Mouse (Mus musculus): ENCODE measurements at regions not wholly inside any gene's neighbourhood (a gene's known extent, or its start where the extent isn't known, plus 50 kb on each side); places are given as distances from the start of the nearest gene placed in this dataset.

- DNase-seq (ENCODE audit: low read depth, low spot score), result no peak
Observed at GRCm38 (mm10) chr11:85966207-85966606, 80.0 kb downstream of the Tbx4 start.

DNA sequence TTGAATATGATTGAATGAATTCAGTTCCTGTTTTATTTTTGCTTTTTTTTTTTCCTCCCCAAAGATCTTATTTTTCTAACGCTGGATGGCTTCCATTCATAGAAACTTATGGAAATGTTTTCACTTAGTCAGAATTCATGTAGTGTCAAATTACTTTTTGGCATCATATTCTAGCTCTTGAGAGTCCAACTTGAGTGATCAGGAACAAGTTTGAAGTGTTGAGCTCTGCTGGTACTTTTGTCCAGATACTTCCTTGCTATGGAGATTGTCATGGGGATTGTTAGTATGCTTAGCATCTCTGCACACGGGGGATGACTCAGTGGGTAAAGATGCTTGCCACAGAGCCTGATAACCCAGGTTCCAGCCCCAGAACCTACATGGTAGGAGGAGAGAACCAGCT, 84.1 kb downstream of the Tbx4 start:
- peak; percentile 68 for DNase-seq (ENCODE audit: low read depth, low spot score)

DNA sequence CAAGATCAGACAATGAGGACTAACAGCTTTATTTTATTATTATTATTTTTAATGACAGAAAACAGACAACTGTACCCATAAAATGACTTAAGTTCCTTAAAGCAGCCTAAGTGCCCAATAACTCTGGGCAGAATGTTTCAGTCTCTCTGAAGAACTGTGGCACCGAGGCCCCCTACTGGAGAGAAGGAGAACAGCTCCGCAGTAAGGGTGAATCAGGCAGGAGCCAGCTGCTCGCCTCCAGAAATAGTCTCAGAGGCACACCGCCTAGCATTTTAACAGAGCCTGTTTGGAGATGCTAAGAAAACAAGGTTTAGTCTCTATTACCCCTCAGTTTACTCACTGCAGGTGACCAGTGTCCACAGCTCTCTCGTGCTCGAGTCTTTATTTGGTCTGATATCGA, 86.2 kb downstream of the Tbx4 start:
- DNase-seq (ENCODE audit: low read depth, low spot score), result peak; percentile 86

- DNase-seq (ENCODE audit: low read depth, low spot score), result no peak
Observed at GRCm38 (mm10) chr11:85973736-85974135, 87.5 kb downstream of the Tbx4 start.

DNA sequence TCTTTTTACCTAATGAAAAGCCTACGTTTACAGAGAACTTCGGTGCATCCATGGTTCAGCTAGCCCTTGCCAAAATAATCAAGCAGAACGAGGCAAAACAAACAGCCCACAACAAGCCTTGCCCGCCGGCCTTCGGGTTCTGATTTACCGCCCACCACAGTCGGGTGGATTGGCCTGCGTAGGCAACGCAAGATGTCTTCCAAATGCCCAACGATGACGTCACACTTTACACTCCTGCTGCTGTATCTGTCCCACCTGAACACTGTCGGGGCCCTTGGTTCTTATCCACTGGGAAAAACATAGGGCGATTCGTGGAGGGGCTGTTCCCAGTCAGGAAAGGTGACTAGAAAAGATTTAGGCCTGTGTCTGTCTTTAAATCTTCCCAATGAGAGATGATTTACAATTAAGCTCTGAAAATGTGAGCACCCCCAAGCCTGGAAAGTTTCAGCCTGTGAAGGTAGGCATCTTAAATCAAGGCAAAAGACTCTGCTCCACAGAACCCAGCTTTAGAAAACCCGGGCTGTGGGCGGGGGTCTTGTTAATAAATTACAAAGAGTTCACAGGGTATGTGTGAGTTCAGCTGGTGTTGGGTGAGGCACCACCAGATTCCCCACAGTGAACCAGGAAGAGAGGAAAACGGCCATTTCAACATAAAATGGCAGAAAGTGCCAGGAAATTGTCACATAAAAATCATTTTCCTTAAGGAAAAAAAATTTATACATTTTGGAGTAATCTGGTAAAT, 90.6 kb downstream of the Tbx4 start:
- no peak for DNase-seq (ENCODE audit: low read depth, low spot score)

DNA sequence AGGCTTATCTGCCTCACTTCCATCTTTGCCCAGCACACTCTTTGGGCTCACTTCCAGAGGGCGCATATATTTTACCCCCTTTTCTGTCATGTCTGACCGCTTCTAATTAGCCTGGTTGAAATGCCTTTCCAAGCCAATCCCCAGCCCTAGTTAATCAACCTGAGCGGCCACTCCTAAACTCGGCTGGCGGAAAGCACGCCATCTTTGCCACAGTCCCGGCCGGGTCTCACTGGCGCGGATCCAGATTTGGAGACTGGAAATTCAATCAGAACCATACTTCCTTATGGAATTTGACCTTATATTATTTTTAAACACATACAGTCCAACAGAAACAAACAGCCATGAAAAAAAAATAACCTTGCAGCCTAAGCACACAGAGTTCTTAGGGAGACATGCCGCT, 94.2 kb downstream of the Tbx4 start:
- DNase-seq (ENCODE audit: low read depth, low spot score), result no peak

DNA sequence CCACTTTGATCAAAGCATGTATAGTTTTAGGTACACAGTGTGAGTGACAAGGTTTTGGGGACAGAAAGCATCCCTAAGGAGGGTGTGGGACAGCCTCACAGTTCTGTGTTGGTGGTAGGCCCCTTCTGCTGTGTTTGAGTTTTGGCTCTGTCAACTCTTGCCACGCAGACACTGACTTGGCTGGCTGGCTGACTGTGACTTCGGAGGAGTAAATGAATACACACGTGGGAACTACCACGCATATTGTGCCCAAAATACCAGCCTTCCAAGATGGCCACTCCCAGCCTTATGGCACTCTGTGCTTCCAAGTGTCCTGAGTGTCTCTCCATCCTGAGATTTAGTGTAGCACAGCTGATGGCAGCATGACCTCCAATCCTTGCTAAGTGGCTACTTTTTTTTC, 95.3 kb downstream of the Tbx4 start:
- DNase-seq (ENCODE audit: low read depth, low spot score), result no peak

- DNase-seq (ENCODE audit: low read depth, low spot score), result no peak
Observed at GRCm38 (mm10) chr11:85986338-85986737, 100.1 kb downstream of the Tbx4 start.

GRCm38 (mm10) chr11:85987181-85987580, 101.0 kb downstream of the Tbx4 start:
- no peak for DNase-seq (ENCODE audit: low read depth, low spot score)

- no peak for DNase-seq (ENCODE audit: low read depth, low spot score)
Observed at GRCm38 (mm10) chr11:85989536-85989935, 103.3 kb downstream of the Tbx4 start.

- no peak for DNase-seq (ENCODE audit: low read depth, low spot score)
Observed at GRCm38 (mm10) chr11:85989940-85990493, 103.8 kb downstream of the Tbx4 start.

- DNase-seq (ENCODE audit: low read depth, low spot score), result peak; percentile 62
Observed at GRCm38 (mm10) chr11:85995318-85996095, 109.3 kb downstream of the Tbx4 start.

- no peak for DNase-seq (ENCODE audit: low read depth, low spot score)
Observed at GRCm38 (mm10) chr11:85996686-85997085, 110.5 kb downstream of the Tbx4 start.

DNA sequence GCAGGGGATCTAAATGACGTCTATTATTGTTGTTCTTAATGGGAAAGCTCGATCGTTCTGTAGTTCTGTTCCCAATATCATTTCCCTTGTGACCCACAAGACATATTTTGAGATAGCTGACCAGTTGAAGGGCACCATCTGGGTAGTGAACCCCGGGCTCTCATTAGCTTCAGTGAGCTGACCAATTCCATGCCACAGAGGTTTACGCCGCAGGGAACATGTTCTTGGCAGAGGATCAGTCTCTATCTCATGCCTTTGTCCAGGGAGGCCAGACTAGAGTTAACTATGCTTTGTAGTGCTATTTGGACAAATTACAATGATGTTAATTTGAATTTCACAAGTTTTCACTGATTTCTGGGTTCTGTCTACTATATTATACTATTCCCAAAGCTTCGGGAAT, 117.1 kb downstream of the Tbx4 start:
- no peak for DNase-seq (ENCODE audit: low read depth, low spot score)

- DNase-seq (ENCODE audit: low read depth, low spot score), result no peak
Observed at GRCm38 (mm10) chr11:86005284-86005683, 119.1 kb downstream of the Tbx4 start.

DNA sequence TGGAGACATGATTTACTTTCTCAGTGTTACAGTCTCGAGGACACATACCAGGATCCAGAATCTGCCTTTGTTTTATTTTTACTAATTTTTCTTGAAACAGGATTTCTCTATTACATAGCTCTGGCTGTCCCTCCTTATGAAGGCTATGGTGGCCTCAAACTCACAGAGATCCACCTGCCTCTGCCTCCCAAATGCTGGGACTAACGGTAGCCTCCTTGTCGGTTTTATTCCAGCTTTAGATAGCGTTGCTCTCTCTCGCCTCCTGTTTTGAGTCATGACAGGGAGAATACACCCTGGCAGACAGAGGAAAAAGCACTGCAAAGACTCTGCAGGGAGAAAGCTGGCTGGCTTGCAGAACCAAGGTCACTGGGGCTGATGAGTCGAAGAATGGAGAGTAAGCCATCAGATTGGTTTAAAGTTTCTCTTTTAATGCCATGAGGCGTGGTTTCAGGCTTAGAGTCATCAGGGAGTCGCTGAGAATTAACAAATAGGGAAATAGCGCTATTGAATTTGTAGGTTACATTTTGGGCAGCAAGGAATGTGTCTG, 119.8 kb downstream of the Tbx4 start:
- DNase-seq (ENCODE audit: low read depth, low spot score), result peak; percentile 30

GRCm38 (mm10) chr11:86006859-86007258, 120.6 kb downstream of the Tbx4 start:
- no peak for DNase-seq (ENCODE audit: low read depth, low spot score)
